Comparison of ENCODE assay signal across 26 mouse cellular contexts in the genomic region with DNA sequence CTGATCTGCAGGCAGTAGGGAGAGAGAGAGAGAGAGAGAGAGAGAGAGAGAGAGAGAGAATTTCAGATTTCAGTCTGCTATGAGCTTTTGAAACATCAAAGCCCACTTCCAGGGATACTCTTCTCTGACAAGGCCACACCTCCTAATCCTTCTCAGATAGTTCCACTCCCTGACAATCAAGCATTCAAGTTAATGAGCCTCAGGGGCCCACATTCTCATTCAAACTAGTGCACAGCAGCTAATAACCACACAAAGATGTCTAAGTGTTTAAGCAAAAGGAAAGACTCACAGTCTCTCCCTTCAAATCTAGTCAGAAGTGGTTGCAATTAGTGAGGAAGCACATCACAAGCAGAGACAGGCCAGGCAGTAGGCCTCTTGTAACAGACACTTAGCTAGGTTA. TPM values are rescaled to one million over a fixed set of nuclear protein-coding genes. Genes with fewer than 3 reads are reported as not detected.
DNase-seq lines count a peak whose midpoint lies in the region; ATAC-seq and TF ChIP-seq lines count a peak whose summit lies in the region.
"Had no signal": no experiment of that assay in that cellular context is flagged by ENCODE, and none has a peak within 500 bp of the region (broad histone marks: within the 10 kb centered on the region; RNA-seq: fewer than 3 reads in every experiment).

No protein-coding gene starts in this region.

- no peak for TF ChIP-seq POLR2A in spleen, adult 2 months (IDR thresholded peaks at IDR 0.05; ENCODE audit: low read depth, low read length)

- H3K4me1 ChIP-seq in heart, embryonic 10.5 days = peaks cover 6% of the 10 kb centered on the region
- 0 out of 2 replicates have a peak, but pooled peaks cover 7% of the 10 kb centered on the region for H3K4me1 ChIP-seq in kidney, embryonic 15.5 days
- H3K4me1 ChIP-seq in spleen, adult 2 months (ENCODE audit: control insufficient read depth, insufficient read depth, insufficient read length) = peaks cover 13% of the 10 kb centered on the region
- H3K4me1 ChIP-seq: neural tube, embryonic 12.5 days had no signal

- H3K4me3 ChIP-seq in heart, embryonic 10.5 days = no peak overlapping the region
- no peak overlapping the region for H3K4me3 ChIP-seq in kidney, embryonic 15.5 days (replicated peaks)
- no peak overlapping the region for H3K4me3 ChIP-seq in spleen, adult 2 months (ENCODE audit: extremely low read depth, insufficient read depth, insufficient read length)
- H3K4me3 ChIP-seq in macrophage (ENCODE audit: inconsistent target) = no peak overlapping the region
- H3K4me3 ChIP-seq: embryonic facial prominence, embryonic 10.5 days; limb, embryonic 15.5 days; neural tube, embryonic 12.5 days had no signal

- no peak for DNase-seq in heart, embryonic 10.5 days (ENCODE audit: low spot score)
- DNase-seq in heart, adult 11 months = no peak
- DNase-seq in kidney, postnatal 14 days = no peak
- DNase-seq in spleen, adult 2 months (ENCODE audit: low read depth in 1 of 2, low spot score in 2 of 2) = no peak
- no peak for DNase-seq in spleen, adult 12 weeks (ENCODE audit: low spot score)
- DNase-seq in B cell, adult 2 months = no peak
- DNase-seq: cerebellum, adult 9-10 months; heart, postnatal 14 days; kidney, adult 11 months; kidney, postnatal 10 days had no signal

- ATAC-seq in kidney, embryonic 15.5 days (replicated peaks; ENCODE audit: low FRiP score) = no peak

- H3K4me2 ChIP-seq in kidney, embryonic 15.5 days = no peak overlapping the region
- H3K4me2 ChIP-seq: limb, embryonic 15.5 days; midbrain, embryonic 11.5 days; neural tube, embryonic 12.5 days had no signal

- no peak overlapping the region for H3K9ac ChIP-seq in kidney, embryonic 15.5 days
- H3K9ac ChIP-seq: limb, embryonic 15.5 days; neural tube, embryonic 12.5 days had no signal

- peaks cover 3% of the 10 kb centered on the region; the same call in 1 of the 2 replicates for H3K36me3 ChIP-seq in heart, embryonic 10.5 days
- no peaks in the 10 kb centered on the region for H3K36me3 ChIP-seq in kidney, embryonic 15.5 days
- no peaks in the 10 kb centered on the region for H3K36me3 ChIP-seq in spleen, adult 2 months (ENCODE audit: control insufficient read depth, insufficient read depth, low read length)
- H3K36me3 ChIP-seq in macrophage (ENCODE audit: inconsistent target) = no peaks in the 10 kb centered on the region
- H3K36me3 ChIP-seq: embryonic facial prominence, embryonic 10.5 days; limb, embryonic 15.5 days; neural tube, embryonic 12.5 days had no signal

- H3K9me3 ChIP-seq in heart, embryonic 10.5 days = no peaks in the 10 kb centered on the region
- H3K9me3 ChIP-seq in kidney, embryonic 15.5 days (replicated peaks) = peaks cover 5% of the 10 kb centered on the region; the same call in 1 of the 2 replicates
- H3K9me3 ChIP-seq: embryonic facial prominence, embryonic 10.5 days; limb, embryonic 15.5 days had no signal

- H3K79me2 ChIP-seq in macrophage (ENCODE audit: inconsistent target) = no peaks in the 10 kb centered on the region

- 0 out of 2 replicates have a peak overlapping the region, but pooled peaks have one; percentile 1 for H3K27ac ChIP-seq in heart, embryonic 10.5 days
- peak overlapping the region; percentile 67; the same call in 1 of the 2 replicates for H3K27ac ChIP-seq in kidney, embryonic 15.5 days
- peak overlapping the region; percentile 96 for H3K27ac ChIP-seq in spleen, adult 2 months (ENCODE audit: insufficient read depth, low read length)
- peak overlapping the region; percentile 71 for H3K27ac ChIP-seq in macrophage
- H3K27ac ChIP-seq: embryonic facial prominence, embryonic 10.5 days; neural tube, embryonic 12.5 days had no signal

- TF ChIP-seq CTCF in spleen, adult 2 months (IDR thresholded peaks at IDR 0.05; ENCODE audit: extremely low read depth, insufficient read depth, insufficient read length, insufficient replicate concordance) = no peak

- H3K27me3 ChIP-seq in heart, embryonic 10.5 days (ENCODE audit: insufficient read depth, poor library complexity, severe bottlenecking) = no peaks in the 10 kb centered on the region
- no peaks in the 10 kb centered on the region for H3K27me3 ChIP-seq in kidney, embryonic 15.5 days
- H3K27me3 ChIP-seq in spleen, adult 2 months (ENCODE audit: control insufficient read depth, insufficient read depth, low read length) = no peaks in the 10 kb centered on the region
- H3K27me3 ChIP-seq: limb, embryonic 15.5 days; neural tube, embryonic 12.5 days had no signal

RNA-seq across cellular contexts. Expression of gene Gm2a, which starts 22.4 kb away (rescaled TPM):
- 33.5 and 52.0 TPM in 2 replicates for polyA plus RNA-seq in heart, embryonic 10.5 days (2016; fragmentation: Nextera tagmentation; extraction: Ambion mirVana)
- 32.7 and 32.9 TPM in 2 replicates for polyA plus RNA-seq in kidney, embryonic 15.5 days (2015; fragmentation: Nextera tagmentation; extraction: Ambion mirVana)
- 98.3 and 128 TPM in 2 replicates for polyA plus RNA-seq in spleen, adult 2 months (2012; rRNA removed)
- total RNA-seq in macrophage (2018; cell fraction: chromatin; rRNA removed) = 10 to 100 TPM in 1 of 26 experiments, 1 to 10 TPM in 25; 1.3 to 10.9 (median 3.9) TPM
- 100 to 1,000 TPM; 104 to 194 (median 135) TPM for total RNA-seq in macrophage (2018; cell fraction: cytosol; rRNA removed)
- 100 to 1,000 TPM in 2 of 26 experiments, 10 to 100 TPM in 24; 18.2 to 115 (median 67.3) TPM for total RNA-seq in macrophage (2018; cell fraction: nucleus; rRNA removed)
- 127 to 236 TPM (median 209 TPM) in 3 replicates for polyA plus RNA-seq in macrophage (2018)

RNA-seq across cellular contexts. Expression of gene Slc36a3, which starts 31.2 kb away (rescaled TPM):
- polyA plus RNA-seq in heart, embryonic 10.5 days (2016; fragmentation: Nextera tagmentation; extraction: Ambion mirVana) = not detected in 2 replicates
- not detected in 2 replicates for polyA plus RNA-seq in kidney, embryonic 15.5 days (2015; fragmentation: Nextera tagmentation; extraction: Ambion mirVana)
- polyA plus RNA-seq in spleen, adult 2 months (2012; rRNA removed) = 1.4 and 1.6 TPM in 2 replicates
- total RNA-seq in macrophage (2018; cell fraction: chromatin; rRNA removed) = under 1 TPM in 10 of 26 experiments, not detected in 16; 0.32 to 0.78 (median 0.54) TPM
- under 1 TPM in 22 of 26 experiments, not detected in 4; 0.09 to 0.37 (median 0.22) TPM for total RNA-seq in macrophage (2018; cell fraction: cytosol; rRNA removed)
- total RNA-seq in macrophage (2018; cell fraction: nucleus; rRNA removed) = under 1 TPM in 9 of 26 experiments, not detected in 17; 0.29 to 0.54 (median 0.36) TPM
- 0.10 TPM in 1 of 3 replicates, not detected in the others for polyA plus RNA-seq in macrophage (2018)
- total RNA-seq: adrenal gland, adult 18-20 months; common myeloid progenitor, adult 5-6 weeks; gastrocnemius, adult 18-20 months; granulocyte monocyte progenitor cell, adult 5-6 weeks; heart, postnatal 14 days; layer of hippocampus, adult 8-10 months; left cerebral cortex, adult 18-20 months; left cerebral cortex, postnatal 36 days had no signal
- polyA plus RNA-seq: embryonic facial prominence, embryonic 10.5 days; forebrain, embryonic 11.5 days; limb, embryonic 15.5 days; liver, embryonic 16.5 days; midbrain, embryonic 11.5 days; neural tube, embryonic 12.5 days; stomach, embryonic 16.5 days had no signal

RNA-seq across cellular contexts. Expression of gene Ccdc69, which starts 42.3 kb away (rescaled TPM):
- 10.4 and 17.5 TPM in 2 replicates for polyA plus RNA-seq in heart, embryonic 10.5 days (2016; fragmentation: Nextera tagmentation; extraction: Ambion mirVana)
- 3.2 and 3.3 TPM in 2 replicates for polyA plus RNA-seq in kidney, embryonic 15.5 days (2015; fragmentation: Nextera tagmentation; extraction: Ambion mirVana)
- 8.9 and 10.6 TPM in 2 replicates for polyA plus RNA-seq in spleen, adult 2 months (2012; rRNA removed)
- 1 to 10 TPM in 21 of 26 experiments, under 1 TPM in 2, not detected in 3; 0.62 to 6.1 (median 3.0) TPM for total RNA-seq in macrophage (2018; cell fraction: chromatin; rRNA removed)
- total RNA-seq in macrophage (2018; cell fraction: cytosol; rRNA removed) = 1 to 10 TPM in 25 of 26 experiments, under 1 TPM in 1; 0.43 to 5.7 (median 3.8) TPM
- 1 to 10 TPM in 21 of 26 experiments, under 1 TPM in 5; 0.40 to 6.5 (median 2.3) TPM for total RNA-seq in macrophage (2018; cell fraction: nucleus; rRNA removed)
- 2.8 to 5.5 TPM (median 3.1 TPM) in 3 replicates for polyA plus RNA-seq in macrophage (2018)

Comparison
In these comparisons a context has a peak if more than half of its experiments do, and no peak if none do; other contexts are left out.
1. H3K27ac ChIP-seq: peak in every context shown above with its lines; median percentile 96 in spleen, adult 2 months; 71 in macrophage; 67 in kidney, embryonic 15.5 days; 1 in heart, embryonic 10.5 days.